Mouse (Mus musculus) ES-E14 (cell line): Measurements from ENCODE around the gene Slc38a4. TPM values are rescaled to one million over a fixed set of nuclear protein-coding genes. Genes with fewer than 3 reads are reported as not detected.
A peak's percentile ranks its signal among the peaks of the same experiment; 100 is the strongest.

Experiments
- DNase-seq: peaks from one replicate; pipeline ENCODE4 v3.0.0-alpha.2; 2013; ENCODE audit warnings: low read depth, low spot score
- H3K27ac ChIP-seq: 2 replicates; pipeline ENCODE4 v1.5.1; 2012; ENCODE audit warnings: low read depth, mild to moderate bottlenecking, low read length, moderate library complexity, mixed read lengths; ENCODE audit not compliant: poor library complexity, insufficient read depth, severe bottlenecking
- H3K36me3 ChIP-seq: 2 replicates; pipeline ENCODE4 v1.6.1; 2012; ENCODE audit warnings: mild to moderate bottlenecking, low read length, moderate library complexity, mixed read lengths; ENCODE audit not compliant: control insufficient read depth, poor library complexity, insufficient read depth, severe bottlenecking
- H3K4me1 ChIP-seq, 2 experiments: fragments of 150-350 bp in 1 of 2; sonication (generic) in 1 of 2; 2 replicates each; pipeline ENCODE4 v1.6.1; 2012; ENCODE audit warnings: low read length in 2 of 2, mild to moderate bottlenecking in 1 of 2, mixed read lengths in 1 of 2; ENCODE audit not compliant: control insufficient read depth in 2 of 2, insufficient read depth in 2 of 2, poor library complexity in 1 of 2
- H3K4me3 ChIP-seq, 2 experiments: fragments of 150-350 bp in 1 of 2; sonication (generic) in 1 of 2; 2 replicates each; pipeline ENCODE4 v1.5.1; 2012; ENCODE audit warnings: low read length in 2 of 2, low read depth in 1 of 2, mild to moderate bottlenecking in 1 of 2, mixed read lengths in 1 of 2; ENCODE audit not compliant: insufficient read depth in 1 of 2, poor library complexity in 1 of 2, severe bottlenecking in 1 of 2
- H3K9ac ChIP-seq: 2 replicates; pipeline ENCODE4 v1.6.1; 2012; ENCODE audit warnings: low read depth, mild to moderate bottlenecking, low read length, mixed read lengths; ENCODE audit not compliant: poor library complexity, insufficient read depth, severe bottlenecking
- H3K9me3 ChIP-seq: fragments of 150-350 bp; sonication (generic); 2 replicates; pipeline ENCODE4 v1.6.1; 2012; ENCODE audit warnings: low read depth, mild to moderate bottlenecking, low read length; ENCODE audit not compliant: control insufficient read depth, insufficient read depth
- CHD2 ChIP-seq: IDR thresholded peaks from 2 replicates; pipeline ENCODE4 v1.6.1; 2014; ENCODE audit warnings: mild to moderate bottlenecking, low read depth, low read length, inconsistent platforms
- HCFC1 ChIP-seq: IDR thresholded peaks from 2 replicates; pipeline ENCODE4 v1.6.1; 2012; ENCODE audit warnings: low read length, inconsistent platforms, borderline replicate concordance; ENCODE audit not compliant: insufficient read depth
- MAFK ChIP-seq: IDR thresholded peaks from 2 replicates; pipeline ENCODE4 v1.6.1; 2014; ENCODE audit warnings: mild to moderate bottlenecking, low read depth, low read length, inconsistent platforms; ENCODE audit not compliant: insufficient read depth
- ZC3H11A ChIP-seq: IDR thresholded peaks from 2 replicates; pipeline ENCODE4 v1.6.1; 2012; ENCODE audit warnings: low read depth, mild to moderate bottlenecking, inconsistent platforms, low read length, borderline replicate concordance
- ZNF384 ChIP-seq: IDR thresholded peaks from 2 replicates; pipeline ENCODE4 v1.6.1; 2012; ENCODE audit warnings: low read depth, low read length, inconsistent platforms
- in situ Hi-C, 2 experiments: fragments of 600-800 bp; cut with MboI; formaldehyde crosslinking; loops; one replicate each; pipeline ENCODE4 v1.15.1; 2025; ENCODE audit warnings: low sequenced_read_pairs in 2 of 2, inconsistent platforms in 1 of 2; ENCODE audit not compliant: unreplicated experiment in 2 of 2
- total RNA-seq: library from RNA; depleted of rRNA; stranded (reverse); fragments of 300-350 nt; gene quantifications from 2 replicates; pipeline ENCODE4 v1.2.3, GENCODE M21; 2012

Gene Slc38a4
- total RNA-seq, 1 experiment = 324 TPM

- Histone ChIP-seq H3K9ac (no peak overlapping the region), H3K4me3 (no peak overlapping the region), H3K27ac (no peak overlapping the region), H3K9me3 (no peaks in the 10 kb centered on the region), H3K4me1 (peaks cover 0 to 2% of the 10 kb centered on the region in 2 experiments; a peak in 1 of 4 replicates), H3K36me3 (no peaks in the 10 kb centered on the region)
- TF ChIP-seq MAFK (no peak), HCFC1 (no peak), CHD2 (no peak), ZC3H11A (no peak), ZNF384 (no peak)
- in situ Hi-C loops = no loop called here
- no peak for DNase-seq
Measured at GRCm38 (mm10) chr15:97066937-97067336, 11.2 kb upstream of the Slc38a4 start.

- Histone ChIP-seq H3K4me3 (no peak overlapping the region), H3K27ac (no peak overlapping the region), H3K36me3 (no peaks in the 10 kb centered on the region), H3K4me1 (peaks cover 7 to 10% of the 10 kb centered on the region in 2 experiments), H3K9me3 (no peaks in the 10 kb centered on the region), H3K9ac (no peak overlapping the region)
- in situ Hi-C loops = no loop called here
- DNase-seq = no peak
- TF ChIP-seq MAFK = no peak
- TF ChIP-seq ZNF384 = no peak
- no peak for TF ChIP-seq CHD2
- no peak for TF ChIP-seq HCFC1
- no peak for TF ChIP-seq ZC3H11A
Measured at GRCm38 (mm10) chr15:97063211-97063610, 7.5 kb upstream of the Slc38a4 start.

GRCm38 (mm10) chr15:97060973-97061372 is 5.2 kb upstream of the Slc38a4 start:
- Histone ChIP-seq H3K4me1 (peaks cover 9 to 13% of the 10 kb centered on the region in 2 experiments), H3K9ac (no peak overlapping the region), H3K27ac (peak overlapping the region; percentile 42; the same call in 1 of the 2 replicates), H3K4me3 (no peak overlapping the region), H3K36me3 (no peaks in the 10 kb centered on the region), H3K9me3 (no peaks in the 10 kb centered on the region)
- in situ Hi-C loops = no loop called here
- 0 out of 2 replicates have a peak, but pooled peaks have one; percentile 14 for TF ChIP-seq CHD2
- no peak for TF ChIP-seq HCFC1
- no peak for DNase-seq

- no peak for DNase-seq
- Histone ChIP-seq H3K36me3 (no peaks in the 10 kb centered on the region), H3K4me1 (peaks cover 9 to 13% of the 10 kb centered on the region in 2 experiments), H3K4me3 (no peak overlapping the region), H3K9me3 (no peaks in the 10 kb centered on the region), H3K27ac (peak overlapping the region; percentile 42; the same call in 1 of the 2 replicates), H3K9ac (no peak overlapping the region)
- TF ChIP-seq HCFC1 (no peak), ZNF384 (no peak), ZC3H11A (no peak), CHD2 (no peak), MAFK (no peak)
- in situ Hi-C loops = no loop called here
Measured at GRCm38 (mm10) chr15:97060571-97060970, 4.8 kb upstream of the Slc38a4 start.

GRCm38 (mm10) chr15:97060102-97060501 is 4.3 kb upstream of the Slc38a4 start:
- DNase-seq = no peak
- H3K4me1 ChIP-seq = peaks cover 9 to 11% of the 10 kb centered on the region in 2 experiments; a peak in 3 of 4 replicates
- no peaks in the 10 kb centered on the region for H3K9me3 ChIP-seq
- no peak overlapping the region; the same call in 1 of the 2 replicates for H3K9ac ChIP-seq
- 0 out of 4 replicates have a peak overlapping the region, but pooled peaks of 1 of the 2 experiments have one; percentile 51 for H3K4me3 ChIP-seq
- TF ChIP-seq MAFK = no peak
- no peak for TF ChIP-seq HCFC1
- no peak for TF ChIP-seq ZC3H11A
- no peak overlapping the region; the same call in 1 of the 2 replicates for H3K27ac ChIP-seq
- in situ Hi-C loops = no loop called here
- H3K36me3 ChIP-seq = no peaks in the 10 kb centered on the region
